Mouse (Mus musculus): ENCODE measurements around the gene Mavs. TPM values are rescaled to one million over a fixed set of nuclear protein-coding genes. Genes with fewer than 3 reads are reported as not detected.
"Not testable (repeated sequence)": the region's sequence is repeated elsewhere in the genome, so short reads cannot be mapped to it uniquely, and the experiment has no call there.

The Mavs gene
- total RNA-seq, 2 experiments from 2014 or later = 64.0 to 78.2 TPM

DNA sequence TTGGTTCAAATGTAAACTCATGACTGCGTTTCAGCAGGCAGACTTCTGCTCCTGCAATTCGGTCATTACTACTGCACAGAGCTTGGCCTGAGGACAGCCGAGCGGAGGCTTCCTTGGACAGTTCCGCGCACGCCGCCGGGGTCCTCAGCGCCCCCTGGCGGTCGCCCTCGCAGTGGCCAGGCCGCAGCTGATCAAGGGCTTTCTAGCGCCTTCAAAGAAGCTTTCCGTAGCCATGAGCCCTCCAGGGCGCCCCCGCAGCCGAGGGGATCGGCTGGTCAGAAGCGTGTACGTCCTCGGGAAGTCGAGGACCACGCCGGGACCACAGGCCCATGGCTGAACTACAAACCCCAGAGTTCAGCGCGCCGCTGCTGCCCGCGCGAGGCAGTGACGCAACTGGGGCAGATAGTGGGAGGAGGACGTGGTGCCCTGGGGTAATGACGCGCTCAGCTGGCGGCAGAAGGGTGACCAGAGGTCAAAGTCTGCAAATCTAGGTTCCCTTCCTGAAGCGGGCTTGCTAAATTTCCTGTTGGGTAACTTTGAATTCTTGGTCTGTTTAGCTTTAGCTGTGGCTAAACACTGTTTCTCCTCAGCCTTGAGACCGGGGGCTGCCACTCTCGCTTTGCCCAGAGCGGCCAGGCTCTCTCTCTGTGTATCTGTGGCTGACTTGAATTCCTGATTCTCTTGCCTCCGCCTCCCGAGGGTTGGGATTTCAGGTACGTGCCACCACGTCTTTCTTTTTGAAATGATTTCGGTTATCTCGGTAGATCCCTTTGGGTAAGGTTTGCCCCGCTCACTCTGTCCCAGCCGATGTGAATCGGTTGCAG lies 23.7 kb upstream of the Mavs start:
- DNase-seq = peak; percentile 97 to 98

- peak; percentile 43 to 67 for DNase-seq
Observed at GRCm38 (mm10) chr2:131211026-131211615, 22.7 kb upstream of the Mavs start.

DNA sequence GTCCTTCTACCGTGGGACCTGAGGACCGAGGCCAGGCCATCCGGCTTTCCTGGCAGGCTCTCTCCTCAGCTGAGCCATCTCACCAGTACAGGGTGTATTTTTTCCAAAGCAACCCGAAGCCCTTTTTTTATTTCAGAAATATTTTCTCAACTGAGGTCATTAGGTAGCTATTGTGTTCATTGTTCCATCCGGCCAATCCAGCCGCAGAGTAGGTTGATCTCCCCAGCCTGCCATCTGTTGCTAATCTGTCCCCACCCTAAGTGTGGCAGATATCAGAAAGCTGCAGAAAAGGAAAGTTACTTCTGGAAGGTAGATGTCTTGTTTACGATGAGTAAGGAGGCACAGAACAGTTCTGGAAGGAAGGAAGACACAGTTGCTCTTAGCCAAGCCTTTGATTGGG lies 20.1 kb upstream of the Mavs start:
- peak; percentile 57 to 67 for DNase-seq

- DNase-seq = peak; percentile 68 to 84
Observed at GRCm38 (mm10) chr2:131215941-131216858, 17.7 kb upstream of the Mavs start.

DNA sequence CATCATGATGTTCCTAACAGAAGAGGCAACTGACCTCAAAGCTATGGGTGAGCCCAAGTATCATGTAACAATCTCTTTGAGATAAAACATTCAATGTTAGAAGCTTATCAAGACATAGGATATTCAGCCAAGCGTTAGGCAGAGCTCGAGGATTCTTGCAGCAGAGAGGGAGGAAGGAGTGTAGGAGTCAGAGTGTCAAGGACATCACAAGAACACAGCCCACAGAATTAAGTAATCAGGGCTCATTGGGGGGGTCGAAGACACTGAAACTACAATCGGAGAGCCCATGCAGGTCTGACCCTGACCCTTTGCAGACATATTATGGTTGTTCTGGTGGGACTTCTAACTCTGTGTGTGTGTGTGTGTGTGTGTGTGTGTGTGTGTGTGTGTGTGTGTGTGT lies 13.8 kb upstream of the Mavs start:
- DNase-seq = no peak

DNA sequence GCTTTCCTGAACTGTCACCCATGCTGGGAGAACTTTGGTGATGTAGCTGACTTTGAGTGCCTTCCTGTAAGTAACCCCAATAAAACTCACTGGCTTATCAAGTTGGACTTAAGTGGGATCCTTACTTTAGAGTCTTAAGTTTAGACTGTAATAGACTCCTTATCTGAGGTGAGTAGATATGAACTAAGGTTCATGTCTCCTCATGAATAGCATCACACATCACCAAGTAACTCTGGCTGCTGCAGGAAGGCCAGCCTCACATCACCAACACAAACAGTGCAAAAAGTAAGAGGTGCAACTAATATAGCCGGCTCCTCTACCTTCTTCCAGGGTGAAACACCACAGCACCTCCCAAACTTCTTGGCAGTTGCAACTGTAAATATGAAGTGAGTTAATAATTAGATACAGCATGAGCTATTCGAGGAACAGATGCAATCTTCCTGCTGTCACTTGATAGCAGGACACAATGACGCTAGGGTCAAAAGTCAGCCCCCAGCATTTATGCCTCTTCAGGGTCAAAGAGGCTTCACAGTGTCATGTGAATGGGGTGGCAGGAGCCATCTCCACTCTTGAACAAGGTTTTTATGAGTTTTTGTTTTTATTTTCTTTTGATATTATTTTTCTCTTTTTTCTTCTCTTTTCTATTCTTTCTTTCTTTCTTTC lies 11.9 kb upstream of the Mavs start:
- no peak for DNase-seq

DNA sequence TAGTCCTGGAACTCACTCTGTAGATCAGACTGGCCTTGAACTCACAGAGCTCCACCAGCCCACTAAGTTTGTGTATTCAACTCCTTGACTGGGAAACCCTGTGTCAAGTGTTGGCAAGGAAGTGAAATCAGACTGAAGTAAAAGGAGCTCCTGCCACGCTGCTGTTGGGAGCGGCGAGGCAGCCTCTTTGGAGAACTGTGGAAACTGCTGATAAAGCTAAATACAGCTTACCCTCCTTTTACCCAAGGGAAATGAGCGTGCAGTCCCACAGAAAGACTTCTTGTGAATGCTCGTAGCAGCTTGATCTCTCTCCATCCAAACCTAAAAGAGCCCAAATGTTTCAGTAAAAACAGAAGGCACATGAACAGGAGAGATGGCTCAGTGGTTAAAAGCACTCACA lies 11.3 kb upstream of the Mavs start:
- DNase-seq = peak in 1 of 2 experiments; percentile 41

DNA sequence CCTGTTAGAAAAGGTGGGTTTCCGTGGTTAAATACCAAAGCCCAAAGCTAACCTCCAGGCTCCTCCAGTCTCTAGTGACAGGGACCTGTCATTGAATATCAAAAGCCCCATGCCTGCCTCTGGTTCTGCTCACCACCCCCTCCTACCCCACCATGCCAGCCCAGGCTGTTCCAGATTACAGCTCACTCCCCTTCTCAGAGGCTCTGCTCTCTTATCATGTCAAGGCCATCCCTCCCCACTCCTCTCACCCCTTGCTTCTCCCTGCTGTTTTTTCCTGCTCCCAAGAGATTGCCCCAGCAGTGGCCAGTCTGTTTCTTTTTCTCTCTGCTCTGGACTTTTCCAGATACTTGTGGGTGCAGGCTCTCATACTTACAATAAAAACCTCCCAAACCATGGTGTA lies 10.3 kb upstream of the Mavs start:
- DNase-seq = no peak

DNA sequence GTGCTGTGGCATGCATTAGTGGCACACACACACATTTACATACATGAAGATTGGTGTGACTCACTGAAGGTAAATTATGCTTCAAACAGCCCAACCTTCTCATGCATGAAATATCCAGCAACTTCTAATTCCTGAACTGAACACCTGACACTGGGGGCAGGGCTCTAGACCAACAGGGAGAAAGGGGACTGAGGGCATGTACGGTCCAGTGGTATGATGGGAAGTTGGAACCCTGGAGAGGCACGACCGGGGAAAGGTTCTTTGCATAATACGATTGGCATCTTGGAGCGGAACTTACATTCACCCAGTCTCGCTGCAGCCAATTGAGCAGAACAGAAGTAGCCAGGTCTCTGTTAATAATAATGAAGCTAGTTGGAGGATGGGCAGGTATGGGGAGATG lies 8.7 kb upstream of the Mavs start:
- DNase-seq = no peak

GRCm38 (mm10) chr2:131226669-131227068 lies 7.2 kb upstream of the Mavs start:
- not testable (repeated sequence) for DNase-seq

DNA sequence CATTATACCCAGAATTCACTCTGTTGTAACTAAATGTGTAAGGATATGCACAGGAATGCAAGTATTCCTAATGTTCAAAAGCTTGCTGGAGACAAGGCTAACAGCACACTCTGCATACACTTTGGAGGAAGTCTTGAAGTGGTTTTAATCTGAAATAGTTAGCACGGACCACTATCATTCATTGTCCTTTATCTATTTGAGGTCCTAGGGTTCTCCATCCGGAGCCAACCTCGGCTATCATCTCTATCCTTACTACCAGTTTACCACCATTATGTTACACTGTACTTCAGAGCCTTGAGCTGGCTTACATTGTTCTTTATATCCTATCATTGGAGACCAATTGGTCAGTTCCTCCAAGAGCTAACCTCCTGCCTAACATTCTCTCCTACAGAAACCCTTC lies 6.6 kb upstream of the Mavs start:
- DNase-seq = no peak

DNA sequence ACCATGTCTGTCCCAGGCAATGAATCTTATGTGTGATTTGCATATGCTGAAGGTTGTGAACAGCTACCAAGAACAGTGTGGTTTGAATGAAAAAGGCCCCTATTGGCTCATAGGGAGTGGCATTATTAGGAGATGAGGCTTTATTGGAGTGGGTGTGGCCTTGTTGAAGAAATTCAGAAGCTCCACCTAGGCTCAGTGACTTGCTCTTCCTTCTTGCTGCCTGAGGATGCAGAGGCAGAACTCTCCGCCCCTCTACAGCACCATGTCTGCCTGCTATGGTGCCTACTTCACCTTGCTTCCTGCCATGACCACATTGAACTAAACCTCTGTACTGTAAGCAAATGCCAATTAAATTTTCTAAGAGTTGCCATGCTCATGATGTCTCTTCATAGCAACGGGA lies 1.3 kb upstream of the Mavs start:
- no peak for DNase-seq

DNA sequence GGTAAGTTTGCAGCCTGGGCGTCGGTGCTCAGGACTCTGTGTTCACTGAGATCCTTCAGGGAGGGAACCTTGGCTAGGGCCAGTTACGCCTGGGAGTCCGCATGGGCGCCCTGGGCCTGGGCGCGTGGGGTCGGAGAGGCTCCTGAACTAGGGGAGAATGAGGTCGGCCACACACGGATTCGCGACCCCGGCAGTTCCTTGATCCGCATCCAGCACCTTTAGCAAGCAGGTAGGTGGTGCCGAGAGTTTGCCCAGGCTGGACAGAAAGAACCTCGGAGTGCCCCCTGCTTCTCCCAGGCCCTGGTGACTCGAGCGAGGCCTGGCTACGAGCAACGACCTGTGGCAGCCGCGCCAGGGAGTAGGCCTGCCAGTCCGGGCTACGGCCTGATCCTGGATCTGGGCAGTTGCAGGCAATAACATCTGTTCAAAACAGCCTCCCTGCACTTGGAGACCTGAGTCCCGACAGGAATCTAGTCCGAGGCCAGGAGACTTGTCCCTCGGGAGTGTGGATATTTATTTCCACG lies 326 bp downstream of the Mavs start:
- DNase-seq = no peak

DNA sequence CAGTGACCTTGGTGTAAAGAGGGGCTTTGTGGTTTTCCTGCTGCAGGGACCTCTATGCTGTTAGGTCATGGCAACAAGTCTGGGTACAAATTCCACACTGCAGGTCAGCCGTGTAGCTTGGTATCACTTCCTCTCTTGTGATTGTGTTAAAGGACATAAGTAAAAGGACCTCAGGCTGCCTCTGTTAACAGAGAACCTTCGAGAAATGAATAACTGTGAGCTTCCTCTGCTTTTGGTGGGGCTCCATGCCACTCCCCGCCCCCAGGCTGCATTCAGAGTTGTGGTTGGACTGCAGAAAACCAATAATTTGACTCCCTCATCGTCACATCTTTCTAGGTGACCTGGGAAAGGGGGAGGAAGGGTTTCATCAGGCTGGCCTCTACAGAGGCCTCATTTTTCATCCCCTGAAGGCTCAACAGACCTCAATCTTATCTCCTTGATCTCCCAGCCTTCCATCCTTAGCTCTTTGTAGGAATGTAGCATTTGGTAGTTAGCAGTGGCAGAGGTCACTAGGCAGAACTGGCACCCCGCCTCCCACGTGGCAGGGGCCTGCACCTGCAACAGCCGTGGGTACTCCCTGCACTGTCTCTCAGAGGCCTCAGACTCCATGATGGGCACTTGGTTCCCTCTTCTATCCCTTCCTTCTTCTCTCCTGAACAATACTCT lies 1.2 kb downstream of the Mavs start:
- peak in 1 of 2 experiments; percentile 25 for DNase-seq

DNA sequence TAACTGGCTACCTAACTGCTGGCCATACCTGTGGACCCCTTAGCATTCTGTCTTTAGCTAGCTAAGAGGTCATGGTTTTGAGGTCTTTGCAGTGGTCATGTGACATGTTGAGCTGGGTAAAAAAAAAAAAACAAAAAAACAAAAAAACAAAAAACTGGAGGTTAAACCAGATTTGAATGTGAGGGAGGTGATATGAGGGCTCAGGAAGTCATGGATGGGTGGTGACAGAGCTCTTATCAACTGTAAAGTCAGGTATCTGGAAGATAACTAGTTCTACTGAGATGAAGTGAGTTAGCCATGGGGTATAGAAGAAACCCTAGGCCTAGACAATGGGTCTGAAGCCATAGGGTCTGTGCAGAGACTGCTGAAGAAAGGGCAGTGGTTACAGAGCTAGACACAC lies 8.3 kb downstream of the Mavs start:
- DNase-seq = no peak

DNA sequence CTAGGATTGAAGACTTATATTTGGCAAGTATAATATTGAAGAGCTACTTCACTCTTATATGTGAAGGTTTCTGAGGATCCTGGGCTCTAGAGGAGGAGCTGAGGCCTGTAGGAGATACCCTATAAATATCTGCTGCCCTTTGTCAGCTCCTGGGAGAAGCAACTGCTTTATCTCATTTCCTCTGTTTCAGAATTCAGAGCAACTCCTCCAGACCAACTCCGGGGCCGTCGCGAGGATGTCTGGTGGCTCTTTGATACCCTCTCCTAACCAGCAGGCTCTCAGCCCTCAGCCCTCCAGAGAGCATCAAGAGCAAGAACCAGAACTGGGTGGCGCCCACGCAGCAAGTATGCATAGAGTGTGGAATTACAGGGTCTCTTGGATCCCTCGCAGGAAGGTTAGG lies 9.1 kb downstream of the Mavs start:
- no peak for DNase-seq

- peak; percentile 81 for DNase-seq
Observed at GRCm38 (mm10) chr2:131253681-131254328, 19.9 kb downstream of the Mavs start.

- peak; percentile 36 to 45 for DNase-seq
Observed at GRCm38 (mm10) chr2:131254329-131254713, 20.5 kb downstream of the Mavs start.

- DNase-seq = no peak
Observed at GRCm38 (mm10) chr2:131255738-131256137, 21.9 kb downstream of the Mavs start.

GRCm38 (mm10) chr2:131258693-131259092 lies 24.8 kb downstream of the Mavs start:
- no peak for DNase-seq
